Mouse (Mus musculus) MEL (cell line): ENCODE data around the gene Rpl12. TPM values are rescaled to one million over a fixed set of nuclear protein-coding genes. Genes with fewer than 3 reads are reported as not detected.

Experiments used
- DNase-seq: peaks from one replicate; pipeline ENCODE4 v3.0.0; 2011; ENCODE audit warnings: low read depth, low spot score
- H3K27ac ChIP-seq: 2 replicates; pipeline ENCODE4 v1.5.1; 2012; ENCODE audit warnings: low read depth, mild to moderate bottlenecking, control low read depth, low read length, moderate library complexity; ENCODE audit not compliant: control insufficient read depth
- H3K27me3 ChIP-seq, 2 experiments: fragments of 150-350 bp in 1 of 2; sonication (generic) in 1 of 2; 2 replicates each; pipeline ENCODE4 v1.6.1; 2012; ENCODE audit warnings: low read length in 2 of 2, mild to moderate bottlenecking in 2 of 2, improper control_type of control experiment in 1 of 2, moderate library complexity in 1 of 2; ENCODE audit not compliant: insufficient read depth in 2 of 2, control insufficient read depth in 1 of 2
- H3K36me3 ChIP-seq, 2 experiments: 2 replicates each; pipeline ENCODE4 v1.6.1; 2012 to 2014; ENCODE audit warnings: low read length in 2 of 2, improper control_type of control experiment in 1 of 2, inconsistent platforms in 1 of 2, mild to moderate bottlenecking in 1 of 2; ENCODE audit not compliant: insufficient read depth in 2 of 2, control insufficient read depth in 1 of 2
- H3K4me1 ChIP-seq, 2 experiments: fragments of 150-350 bp in 1 of 2; sonication (generic) in 1 of 2; 2 replicates each; pipeline ENCODE4 v1.6.1; 2012; ENCODE audit warnings: low read length in 2 of 2, improper control_type of control experiment in 1 of 2, mild to moderate bottlenecking in 1 of 2; ENCODE audit not compliant: insufficient read depth in 2 of 2, control insufficient read depth in 1 of 2
- H3K4me3 ChIP-seq, 2 experiments: fragments of 150-350 bp in 1 of 2; sonication (generic) in 1 of 2; 2 replicates each; pipeline ENCODE4 v1.5.1; 2012; ENCODE audit warnings: low read depth in 2 of 2, low read length in 2 of 2, mild to moderate bottlenecking in 2 of 2, moderate library complexity in 2 of 2, control low read depth in 1 of 2, improper control_type of control experiment in 1 of 2; ENCODE audit not compliant: control insufficient read depth in 1 of 2, insufficient read depth in 1 of 2
- H3K79me2 ChIP-seq: 2 replicates; pipeline ENCODE4 v1.6.1; 2012; ENCODE audit warnings: mild to moderate bottlenecking, low read length, moderate library complexity; ENCODE audit not compliant: control insufficient read depth, poor library complexity, insufficient read depth
- H3K9ac ChIP-seq: 2 replicates; pipeline ENCODE4 v1.6.1; 2012; ENCODE audit warnings: low read depth, mild to moderate bottlenecking, control low read depth, low read length, moderate library complexity; ENCODE audit not compliant: control insufficient read depth, poor library complexity, severe bottlenecking
- H3K9me3 ChIP-seq: fragments of 150-350 bp; sonication (generic); replicated peaks from 2 replicates; pipeline ENCODE4 v1.6.1; 2012; ENCODE audit warnings: mild to moderate bottlenecking, low read length, improper control_type of control experiment, moderate library complexity; ENCODE audit not compliant: insufficient read depth
- BHLHE40 ChIP-seq: IDR thresholded peaks from 2 replicates; pipeline ENCODE4 v1.6.1; 2012; ENCODE audit warnings: low read depth, mild to moderate bottlenecking, inconsistent platforms, low read length, improper control_type of control experiment, borderline replicate concordance
- CHD1 ChIP-seq: IDR thresholded peaks from 2 replicates; pipeline ENCODE4 v1.6.1; 2012; ENCODE audit warnings: low read depth, mild to moderate bottlenecking, inconsistent platforms, low read length, improper control_type of control experiment
- CHD2 ChIP-seq: IDR thresholded peaks from 2 replicates; pipeline ENCODE4 v1.6.1; 2011; ENCODE audit warnings: low read length, improper control_type of control experiment
- ELF1 ChIP-seq: IDR thresholded peaks from 2 replicates; pipeline ENCODE4 v1.6.1; 2014; ENCODE audit warnings: low read depth, mild to moderate bottlenecking, inconsistent platforms, low read length, improper control_type of control experiment, moderate library complexity
- EP300 ChIP-seq, 2 experiments: IDR thresholded peaks; 2 replicates each; pipeline ENCODE4 v1.6.1; 2011; ENCODE audit warnings: improper control_type of control experiment in 2 of 2, low read length in 2 of 2, low read depth in 1 of 2, mild to moderate bottlenecking in 1 of 2
- ETS1 ChIP-seq: IDR thresholded peaks from 2 replicates; pipeline ENCODE4 v1.6.1; 2012; ENCODE audit warnings: low read depth, mild to moderate bottlenecking, inconsistent platforms, low read length, improper control_type of control experiment, moderate library complexity
- GATA1 ChIP-seq: IDR thresholded peaks from 2 replicates; pipeline ENCODE4 v1.6.1; 2011; ENCODE audit warnings: low read depth, low read length, improper control_type of control experiment
- JUND ChIP-seq: IDR thresholded peaks from 2 replicates; pipeline ENCODE4 v1.6.1; 2011; ENCODE audit warnings: low read depth, mild to moderate bottlenecking, improper control_type of control experiment, low read length
- KAT2A ChIP-seq: conservative IDR thresholded peaks from 2 replicates; pipeline ENCODE4 v1.6.1; 2012; ENCODE audit warnings: low read depth, low read length, improper control_type of control experiment, inconsistent platforms
- MAFK ChIP-seq: IDR thresholded peaks from 2 replicates; pipeline ENCODE4 v1.6.1; 2011; ENCODE audit warnings: low read depth, mild to moderate bottlenecking, low read length, improper control_type of control experiment, borderline replicate concordance
- MAX ChIP-seq: IDR thresholded peaks from 2 replicates; pipeline ENCODE4 v1.6.1; 2011; ENCODE audit warnings: low read length, improper control_type of control experiment
- MAZ ChIP-seq: IDR thresholded peaks from 2 replicates; pipeline ENCODE4 v1.6.1; 2012; ENCODE audit warnings: low read depth, mild to moderate bottlenecking, inconsistent platforms, low read length, improper control_type of control experiment
- MXI1 ChIP-seq: IDR thresholded peaks from 2 replicates; pipeline ENCODE4 v1.6.1; 2011; ENCODE audit warnings: mild to moderate bottlenecking, low read depth, low read length, improper control_type of control experiment
- NELFE ChIP-seq: IDR thresholded peaks from 2 replicates; pipeline ENCODE4 v1.6.1; 2011; ENCODE audit warnings: low read depth, low read length, improper control_type of control experiment
- NRF1 ChIP-seq: IDR thresholded peaks from 2 replicates; pipeline ENCODE4 v1.6.1; 2014; ENCODE audit warnings: low read depth, mild to moderate bottlenecking, inconsistent platforms, low read length, improper control_type of control experiment, moderate library complexity; ENCODE audit not compliant: poor library complexity, insufficient read depth, severe bottlenecking
- POLR2A ChIP-seq, 2 experiments: IDR thresholded peaks; 2 replicates each; pipeline ENCODE4 v1.6.1; 2011 to 2012; ENCODE audit warnings: low read length in 2 of 2, mild to moderate bottlenecking in 2 of 2, control low read depth in 1 of 2, improper control_type of control experiment in 1 of 2, low read depth in 1 of 2, moderate library complexity in 1 of 2; ENCODE audit not compliant: control insufficient read depth in 1 of 2, insufficient read depth in 1 of 2, poor library complexity in 1 of 2
- POLR2AphosphoS2 ChIP-seq: IDR thresholded peaks from 2 replicates; pipeline ENCODE4 v1.6.1; 2011; ENCODE audit warnings: low read length, improper control_type of control experiment
- POLR2AphosphoS5 ChIP-seq: IDR thresholded peaks from 2 replicates; pipeline ENCODE4 v1.6.1; 2012; ENCODE audit warnings: low read depth, borderline replicate concordance, mild to moderate bottlenecking, inconsistent platforms, low read length, moderate library complexity, mixed read lengths
- RAD21 ChIP-seq: IDR thresholded peaks from 2 replicates; pipeline ENCODE4 v1.6.1; 2011; ENCODE audit warnings: mild to moderate bottlenecking, low read depth, low read length, improper control_type of control experiment
- RCOR1 ChIP-seq: IDR thresholded peaks from 2 replicates; pipeline ENCODE4 v1.6.1; 2012; ENCODE audit warnings: low read depth, mild to moderate bottlenecking, inconsistent platforms, low read length, improper control_type of control experiment
- SMC3 ChIP-seq: IDR thresholded peaks from 2 replicates; pipeline ENCODE4 v1.6.1; 2011; ENCODE audit warnings: low read depth, low read length, improper control_type of control experiment
- TAL1 ChIP-seq: IDR thresholded peaks from 2 replicates; pipeline ENCODE4 v1.6.1; 2012; ENCODE audit warnings: mild to moderate bottlenecking, inconsistent platforms, low read length, moderate library complexity, mixed read lengths
- TCF12 ChIP-seq: IDR thresholded peaks from 2 replicates; pipeline ENCODE4 v1.6.1; 2014; ENCODE audit warnings: low read depth, mild to moderate bottlenecking, inconsistent platforms, low read length, improper control_type of control experiment, moderate library complexity
- USF1 ChIP-seq: IDR thresholded peaks from 2 replicates; pipeline ENCODE4 v1.6.1; 2014; ENCODE audit warnings: low read depth, mild to moderate bottlenecking, inconsistent platforms, low read length, improper control_type of control experiment, moderate library complexity
- USF2 ChIP-seq, 2 experiments: IDR thresholded peaks; 2 replicates each; pipeline ENCODE4 v1.6.1; 2011 to 2012; ENCODE audit warnings: improper control_type of control experiment in 2 of 2, low read length in 2 of 2, borderline replicate concordance in 1 of 2, inconsistent platforms in 1 of 2, low read depth in 1 of 2, mild to moderate bottlenecking in 1 of 2; ENCODE audit not compliant: insufficient read depth in 1 of 2
- ZC3H11A ChIP-seq: IDR thresholded peaks from 2 replicates; pipeline ENCODE4 v1.6.1; 2012; ENCODE audit warnings: low read depth, mild to moderate bottlenecking, inconsistent platforms, low read length, improper control_type of control experiment
- ZMIZ1 ChIP-seq: IDR thresholded peaks from 2 replicates; pipeline ENCODE4 v1.6.1; 2012; ENCODE audit warnings: low read depth, mild to moderate bottlenecking, inconsistent platforms, low read length, improper control_type of control experiment, moderate library complexity
- polyA plus RNA-seq, 2 experiments: library from polyadenylated mRNA; stranded (reverse) in 1 of 2; unstranded in 1 of 2; fragments of >175 nt in 1 of 2; fragments of >200 nt in 1 of 2; gene quantifications; 2 replicates each; pipeline versions ENCODE4 v1.2.1 to v1.2.4; 2012; ENCODE audit warnings: low replicate concordance in 2 of 2, low read depth in 1 of 2; ENCODE audit not compliant: insufficient read length in 2 of 2, insufficient read depth in 1 of 2, missing spikeins in 1 of 2
- total RNA-seq: library from RNA; depleted of rRNA; stranded (reverse); fragments of 300-350 nt; gene quantifications from 2 replicates; pipeline ENCODE4 v1.2.3, GENCODE M21; 2012

Rpl12 gene
- total and polyA plus RNA-seq, 3 experiments, result 116 to 1,842 TPM; not detected in 1

- Histone ChIP-seq H3K4me1 (no peaks in the 10 kb centered on the region), H3K9ac (no peak overlapping the region), H3K4me3 (no peak overlapping the region), H3K27ac (no peak overlapping the region), H3K79me2 (no peaks in the 10 kb centered on the region; the same call in 1 of the 2 replicates), H3K36me3 (no peaks in the 10 kb centered on the region), H3K9me3 (no peaks in the 10 kb centered on the region), H3K27me3 (0 out of 4 replicates have a peak, but pooled peaks cover 0 to 2% of the 10 kb centered on the region in 2 experiments)
- TF ChIP-seq MAX (no peak), GATA1 (no peak), TCF12 (no peak), KAT2A (no peak), BHLHE40 (no peak), RCOR1 (no peak), MAFK (no peak), MXI1 (no peak), USF1 (no peak), ELF1 (no peak), NRF1 (no peak), MAZ (no peak), ZC3H11A (no peak), ETS1 (no peak), JUND (no peak), EP300 (IDR thresholded peaks at IDR 0.05; ENCODE audit: low read depth in 1 of 2, low read length in 2 of 2) (no peak), SMC3 (no peak), TAL1 (no peak), CHD1 (no peak), USF2 (IDR thresholded peaks at IDR 0.05; ENCODE audit: borderline replicate concordance in 1 of 2, insufficient read depth in 1 of 2, low read depth in 1 of 2, low read length in 2 of 2) (no peak)
- no peak for DNase-seq
Measured at GRCm38 (mm10) chr2:32997081-32997480, 35.7 kb downstream of the Rpl12 start.

GRCm38 (mm10) chr2:32997792-32998191, 36.4 kb downstream of the Rpl12 start:
- no peak for DNase-seq
- no peak overlapping the region for H3K4me3 ChIP-seq
- H3K9me3 ChIP-seq, result no peaks in the 10 kb centered on the region
- no peak overlapping the region for H3K27ac ChIP-seq
- 0 out of 4 replicates have a peak, but pooled peaks cover 0 to 2% of the 10 kb centered on the region in 2 experiments for H3K27me3 ChIP-seq
- H3K79me2 ChIP-seq, result no peaks in the 10 kb centered on the region; the same call in 1 of the 2 replicates
- no peaks in the 10 kb centered on the region for H3K4me1 ChIP-seq
- no peak overlapping the region for H3K9ac ChIP-seq
- TF ChIP-seq POLR2A (IDR thresholded peaks at IDR 0.05; ENCODE audit: control insufficient read depth in 1 of 2, insufficient read depth in 1 of 2, low read depth in 1 of 2, low read length in 2 of 2, poor library complexity in 1 of 2) (no peak), RAD21 (no peak), ZMIZ1 (no peak), CHD2 (no peak), NELFE (no peak), JUND (no peak), MAFK (no peak), POLR2AphosphoS2 (no peak), ETS1 (no peak), POLR2AphosphoS5 (no peak), TAL1 (no peak), MXI1 (no peak), RCOR1 (no peak)
- H3K36me3 ChIP-seq, result no peaks in the 10 kb centered on the region
